Mouse (Mus musculus): ENCODE results near the gene Gm20390. TPM values are rescaled to one million over a fixed set of nuclear protein-coding genes. Genes with fewer than 3 reads are reported as not detected.
A peak's percentile ranks its signal among the peaks of the same experiment; 100 is the strongest.

Gm20390 gene
- polyA plus RNA-seq, 1 experiment, result 400 TPM

DNA sequence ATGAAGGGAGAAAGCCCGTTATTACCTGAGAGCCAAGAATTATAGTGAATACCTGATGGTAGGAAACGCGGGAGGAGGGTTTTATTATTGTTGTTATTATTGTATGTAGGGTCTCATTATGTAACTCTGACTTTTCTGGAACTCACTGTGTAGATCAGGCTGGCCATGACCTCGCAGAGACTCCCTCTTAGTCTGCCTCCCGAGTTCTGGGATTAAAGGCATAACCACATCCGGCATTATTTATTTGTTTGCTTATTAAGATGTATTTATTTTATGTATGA lies 695 bp upstream of the Gm20390 start:
- peaks cover 50% of the 10 kb centered on the region for H3K4me1 ChIP-seq
- H3K36me3 ChIP-seq (replicated peaks; ENCODE audit: low read length), result peaks cover 23% of the 10 kb centered on the region
- H3K27me3 ChIP-seq (replicated peaks), result no peaks in the 10 kb centered on the region
- H3K4me3 ChIP-seq (replicated peaks), result peak overlapping the region; percentile 100
- TF ChIP-seq FLI1 (IDR thresholded peaks at IDR 0.05; ENCODE audit: low read length) (no peak), GATA1 (IDR thresholded peaks at IDR 0.05; ENCODE audit: borderline replicate concordance, low read length) (no peak)
- H3K9me3 ChIP-seq, result no peaks in the 10 kb centered on the region

- peak overlapping the region; percentile 100 for H3K4me3 ChIP-seq (replicated peaks)
- peaks cover 37% of the 10 kb centered on the region for H3K36me3 ChIP-seq (replicated peaks; ENCODE audit: low read length)
- H3K9me3 ChIP-seq, result no peaks in the 10 kb centered on the region
- peaks cover 60% of the 10 kb centered on the region for H3K4me1 ChIP-seq
- TF ChIP-seq GATA1 (IDR thresholded peaks at IDR 0.05; ENCODE audit: borderline replicate concordance, low read length) (no peak), FLI1 (IDR thresholded peaks at IDR 0.05; ENCODE audit: low read length) (no peak)
- H3K27me3 ChIP-seq (replicated peaks), result no peaks in the 10 kb centered on the region
Measured at GRCm38 (mm10) chr11:93967381-93967780, 712 bp downstream of the Gm20390 start.

DNA sequence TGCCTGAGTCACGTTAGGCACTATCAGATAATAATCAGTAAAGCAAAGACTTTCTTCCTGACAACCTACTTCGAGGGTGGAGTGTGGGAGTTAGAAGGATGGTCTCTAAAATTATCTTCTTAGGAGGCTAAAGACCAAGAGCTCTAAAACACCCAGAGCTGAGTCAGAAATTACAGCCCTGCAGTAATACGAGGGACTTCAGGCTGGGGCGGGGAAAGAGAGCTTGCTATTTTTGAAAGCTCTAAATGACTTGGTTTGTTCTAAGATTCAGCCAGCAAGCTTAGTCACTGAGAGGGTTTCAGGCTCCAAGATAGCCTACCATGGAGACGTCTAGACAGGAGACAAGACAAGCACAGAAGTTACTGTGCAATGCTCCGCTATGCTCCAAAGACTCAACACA lies 2.7 kb downstream of the Gm20390 start:
- peaks cover 56% of the 10 kb centered on the region for H3K36me3 ChIP-seq (replicated peaks; ENCODE audit: low read length)

DNA sequence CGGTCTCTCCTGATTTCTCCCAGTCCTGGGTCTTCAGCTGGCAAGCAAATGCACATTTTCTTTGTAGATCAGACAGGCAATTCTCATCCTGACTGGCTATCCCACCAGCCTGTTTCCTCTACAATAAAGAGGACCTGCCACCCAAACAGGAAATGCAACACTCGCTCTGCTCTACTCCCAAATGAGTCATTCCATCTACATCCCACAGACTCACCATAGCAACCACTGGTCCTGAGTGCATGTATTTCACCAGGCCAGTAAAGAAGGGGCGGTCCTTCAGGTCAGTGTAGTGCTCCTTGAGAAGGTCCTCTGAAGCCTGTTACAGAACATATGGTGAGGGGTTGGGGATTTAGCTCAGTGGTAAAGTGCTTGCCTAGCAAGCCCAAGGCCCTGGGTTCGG lies 5.1 kb downstream of the Gm20390 start:
- H3K4me1 ChIP-seq, result peaks cover 57% of the 10 kb centered on the region
- H3K36me3 ChIP-seq (replicated peaks; ENCODE audit: low read length), result peaks cover 79% of the 10 kb centered on the region
- no peaks in the 10 kb centered on the region for H3K9me3 ChIP-seq
- H3K27me3 ChIP-seq (replicated peaks), result no peaks in the 10 kb centered on the region
- H3K4me3 ChIP-seq (replicated peaks), result no peak overlapping the region
- TF ChIP-seq GATA1 (IDR thresholded peaks at IDR 0.05; ENCODE audit: borderline replicate concordance, low read length) (no peak), FLI1 (IDR thresholded peaks at IDR 0.05; ENCODE audit: low read length) (no peak)

More for the DNA sequence above, 2.7 kb downstream of the Gm20390 start:
- no peaks in the 10 kb centered on the region for H3K9me3 ChIP-seq
- TF ChIP-seq FLI1 (IDR thresholded peaks at IDR 0.05; ENCODE audit: low read length) (no peak), GATA1 (IDR thresholded peaks at IDR 0.05; ENCODE audit: borderline replicate concordance, low read length) (no peak)
- H3K4me1 ChIP-seq, result peaks cover 65% of the 10 kb centered on the region
- no peaks in the 10 kb centered on the region for H3K27me3 ChIP-seq (replicated peaks)
- H3K4me3 ChIP-seq (replicated peaks), result peak overlapping the region; percentile 62

- TF ChIP-seq FLI1 (IDR thresholded peaks at IDR 0.05; ENCODE audit: low read length) (no peak), GATA1 (IDR thresholded peaks at IDR 0.05; ENCODE audit: borderline replicate concordance, low read length) (no peak)
- peaks cover 62% of the 10 kb centered on the region for H3K4me1 ChIP-seq
- H3K9me3 ChIP-seq, result no peaks in the 10 kb centered on the region
- peaks cover 89% of the 10 kb centered on the region for H3K36me3 ChIP-seq (replicated peaks; ENCODE audit: low read length)
- no peak overlapping the region for H3K4me3 ChIP-seq (replicated peaks)
- H3K27me3 ChIP-seq (replicated peaks), result no peaks in the 10 kb centered on the region
Measured at GRCm38 (mm10) chr11:93961482-93961881, 6.6 kb downstream of the Gm20390 start.

- H3K9me3 ChIP-seq, result no peaks in the 10 kb centered on the region
- peaks cover 69% of the 10 kb centered on the region for H3K36me3 ChIP-seq (replicated peaks; ENCODE audit: low read length)
- no peak for TF ChIP-seq GATA1 (IDR thresholded peaks at IDR 0.05; ENCODE audit: borderline replicate concordance, low read length)
- no peak for TF ChIP-seq FLI1 (IDR thresholded peaks at IDR 0.05; ENCODE audit: low read length)
- peaks cover 54% of the 10 kb centered on the region for H3K4me1 ChIP-seq
- no peaks in the 10 kb centered on the region for H3K27me3 ChIP-seq (replicated peaks)
- H3K4me3 ChIP-seq (replicated peaks), result no peak overlapping the region
Measured at GRCm38 (mm10) chr11:93957746-93958145, 10.3 kb downstream of the Gm20390 start.

DNA sequence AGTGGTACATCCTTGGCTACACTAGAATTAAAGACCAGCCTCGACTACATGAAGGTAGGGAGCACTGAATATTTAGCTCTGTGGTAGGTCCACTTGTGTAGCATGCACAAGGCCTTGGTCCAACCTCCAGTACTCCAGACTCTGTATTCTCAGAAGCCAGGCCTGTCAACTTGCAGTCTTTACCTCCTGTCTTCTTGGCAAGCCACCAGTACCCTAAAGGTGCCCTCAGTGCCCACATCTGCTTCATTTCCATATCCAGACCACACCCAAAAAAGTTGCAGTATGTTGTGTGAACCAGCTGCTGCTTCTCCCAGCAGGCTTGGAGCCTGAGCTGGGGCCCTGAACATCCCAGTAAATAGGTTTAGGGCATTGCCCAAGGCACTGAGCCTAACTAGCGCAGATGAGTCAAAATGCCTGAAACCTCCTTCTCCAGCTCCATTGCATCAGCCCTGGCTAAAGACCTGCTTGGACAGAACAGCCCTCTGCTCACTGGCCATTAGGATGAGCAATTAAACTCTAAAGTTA lies 11.0 kb downstream of the Gm20390 start:
- Histone ChIP-seq H3K4me1 (peaks cover 57% of the 10 kb centered on the region), H3K36me3 (replicated peaks; ENCODE audit: low read length) (peaks cover 69% of the 10 kb centered on the region), H3K27me3 (replicated peaks) (no peaks in the 10 kb centered on the region), H3K4me3 (replicated peaks) (peak overlapping the region; percentile 56), H3K9me3 (no peaks in the 10 kb centered on the region)
- TF ChIP-seq GATA1 (IDR thresholded peaks at IDR 0.05; ENCODE audit: borderline replicate concordance, low read length) (no peak), FLI1 (IDR thresholded peaks at IDR 0.05; ENCODE audit: low read length) (no peak)

DNA sequence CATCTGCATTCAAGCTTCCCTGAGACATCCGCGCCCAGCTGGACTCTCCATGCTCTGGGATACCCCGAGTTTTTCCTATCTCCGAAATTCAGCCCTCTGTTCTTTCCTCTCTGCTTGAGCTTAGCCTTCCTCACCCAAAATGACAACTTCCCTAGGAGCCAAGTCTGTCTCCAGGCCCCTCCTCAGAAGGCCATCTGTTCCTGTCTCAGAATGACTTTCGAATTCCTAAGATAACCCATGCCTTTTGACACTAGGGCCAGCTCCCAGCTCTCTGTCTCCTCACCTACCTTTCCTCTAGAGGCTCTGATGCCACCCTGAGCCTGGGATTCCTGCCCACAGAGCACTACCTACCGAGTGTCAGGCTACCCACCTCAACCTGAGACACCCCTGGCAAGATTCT lies 11.9 kb downstream of the Gm20390 start, which contains the start of gene Nme2:
Nme2 (minus strand) TSS at position 101 of the 400 bp plus-strand sequence.
- no peaks in the 10 kb centered on the region for H3K27me3 ChIP-seq (replicated peaks)
- H3K4me1 ChIP-seq, result peaks cover 55% of the 10 kb centered on the region
- TF ChIP-seq GATA1 (IDR thresholded peaks at IDR 0.05; ENCODE audit: borderline replicate concordance, low read length), result no peak
- TF ChIP-seq FLI1 (IDR thresholded peaks at IDR 0.05; ENCODE audit: low read length), result no peak
- peaks cover 69% of the 10 kb centered on the region for H3K36me3 ChIP-seq (replicated peaks; ENCODE audit: low read length)
- H3K4me3 ChIP-seq (replicated peaks), result peak within 1 kb of the TSS; percentile 94
- no peaks in the 10 kb centered on the region for H3K9me3 ChIP-seq

- Histone ChIP-seq H3K9me3 (no peaks in the 10 kb centered on the region), H3K4me3 (replicated peaks) (peak overlapping the region; percentile 94), H3K27me3 (replicated peaks) (no peaks in the 10 kb centered on the region), H3K36me3 (replicated peaks; ENCODE audit: low read length) (peaks cover 69% of the 10 kb centered on the region), H3K4me1 (peaks cover 55% of the 10 kb centered on the region)
- no peak for TF ChIP-seq FLI1 (IDR thresholded peaks at IDR 0.05; ENCODE audit: low read length)
- no peak for TF ChIP-seq GATA1 (IDR thresholded peaks at IDR 0.05; ENCODE audit: borderline replicate concordance, low read length)
Measured at GRCm38 (mm10) chr11:93955256-93956150, 12.6 kb downstream of the Gm20390 start.

- TF ChIP-seq FLI1 (IDR thresholded peaks at IDR 0.05; ENCODE audit: low read length) (no peak), GATA1 (IDR thresholded peaks at IDR 0.05; ENCODE audit: borderline replicate concordance, low read length) (no peak)
- H3K27me3 ChIP-seq (replicated peaks), result no peaks in the 10 kb centered on the region
- peaks cover 55% of the 10 kb centered on the region for H3K4me1 ChIP-seq
- peaks cover 70% of the 10 kb centered on the region for H3K36me3 ChIP-seq (replicated peaks; ENCODE audit: low read length)
- no peaks in the 10 kb centered on the region for H3K9me3 ChIP-seq
- peak overlapping the region; percentile 94 for H3K4me3 ChIP-seq (replicated peaks)
Measured at GRCm38 (mm10) chr11:93954738-93955255, 13.3 kb downstream of the Gm20390 start.

All from megakaryocyte, embryonic 14.5 days (primary cell).